Mouse (Mus musculus) liver, postnatal 0 days (tissue): ENCODE measurements at regions not wholly inside any gene's neighbourhood (a gene's known extent, or its start where the extent isn't known, plus 50 kb on each side); places are given as distances from the start of the nearest gene placed in this dataset.

Source experiments
- CTCF ChIP-seq: sonication (generic); IDR thresholded peaks from 2 replicates; pipeline ENCODE4 v1.5.1; 2016; ENCODE audit warnings: antibody characterized with exemption, low read depth
- EP300 ChIP-seq: IDR thresholded peaks from 2 replicates; pipeline ENCODE4 v1.6.1; 2016; ENCODE audit warnings: antibody characterized with exemption, low read depth, mild to moderate bottlenecking

- TF ChIP-seq CTCF, result no peak
- TF ChIP-seq EP300, result no peak
Observed at GRCm38 (mm10) chr4:131443518-131443917, 394.6 kb downstream of the Ptpru start.
